Mouse (Mus musculus): ENCODE measurements around the gene Cplx3.

- no peak for TF ChIP-seq CTCF (conservative IDR thresholded peaks at IDR 0.05; ENCODE audit: insufficient read depth, insufficient read length, low read depth, low read length)
- no peak for TF ChIP-seq POLR2A (IDR thresholded peaks at IDR 0.05; ENCODE audit: low read depth, low read length)
Measured at GRCm38 (mm10) chr9:57550126-57550862, 55.8 kb downstream of the Cplx3 start.
